Mouse (Mus musculus) lung, postnatal 14 days (tissue): ENCODE measurements around the gene Wwc2.

Experiments
- DNase-seq: peaks from one replicate; pipeline ENCODE4 v3.0.0; 2021

Wwc2 gene

GRCm38 (mm10) chr8:47989211-47989610 lies 1.5 kb downstream of the Wwc2 start:
- no peak for DNase-seq

- no peak for DNase-seq
These were observed 2.6 kb downstream of the Wwc2 start for GRCm38 (mm10) chr8:47988111-47988510.

GRCm38 (mm10) chr8:47985644-47986043 lies 5.1 kb downstream of the Wwc2 start:
- DNase-seq = no peak

- no peak for DNase-seq
These were observed 5.5 kb downstream of the Wwc2 start for GRCm38 (mm10) chr8:47985243-47985642.

DNA sequence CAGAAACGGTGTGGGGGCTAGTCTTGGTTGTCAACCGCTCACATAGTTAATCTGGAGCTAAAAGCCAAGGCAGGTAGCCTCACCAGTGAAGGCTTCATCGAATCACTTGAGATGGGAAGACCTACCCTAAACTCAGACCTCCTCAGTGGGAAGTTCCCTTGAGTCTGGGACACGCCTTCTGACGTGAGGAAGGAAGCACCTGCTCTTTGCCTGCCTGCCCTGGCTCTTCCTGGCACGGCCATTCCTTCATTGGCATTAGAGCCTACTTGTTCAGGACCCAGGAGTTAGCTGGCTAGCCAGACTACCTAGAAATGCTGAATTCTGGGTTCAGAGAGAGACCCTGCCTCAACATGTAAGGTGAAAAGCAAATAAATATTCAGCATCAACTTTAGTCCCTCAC lies 9.6 kb downstream of the Wwc2 start:
- DNase-seq = no peak

- no peak for DNase-seq
These were observed 10.8 kb downstream of the Wwc2 start for GRCm38 (mm10) chr8:47979876-47980275.

DNA sequence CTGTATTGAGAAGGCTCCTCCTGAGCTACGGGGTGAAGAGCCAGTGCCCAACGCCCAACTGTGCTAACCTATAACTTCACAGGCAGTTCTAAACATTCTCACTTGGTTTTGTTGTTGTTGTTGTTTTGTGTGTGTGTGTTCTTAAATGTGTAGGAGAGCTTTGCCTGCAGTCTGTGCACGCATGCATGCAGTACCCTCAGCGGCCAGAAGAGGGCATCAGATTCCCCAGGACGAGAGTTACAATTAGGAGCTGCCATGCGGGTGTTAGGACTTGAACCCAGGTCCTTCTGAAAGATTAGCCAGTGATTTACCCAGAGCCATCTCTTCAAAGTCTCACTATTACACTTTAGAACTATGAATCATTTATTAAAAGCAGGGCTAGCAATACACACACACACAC lies 12.0 kb downstream of the Wwc2 start:
- peak; percentile 46 for DNase-seq

GRCm38 (mm10) chr8:47974963-47975314 lies 15.8 kb downstream of the Wwc2 start:
- DNase-seq = no peak

DNA sequence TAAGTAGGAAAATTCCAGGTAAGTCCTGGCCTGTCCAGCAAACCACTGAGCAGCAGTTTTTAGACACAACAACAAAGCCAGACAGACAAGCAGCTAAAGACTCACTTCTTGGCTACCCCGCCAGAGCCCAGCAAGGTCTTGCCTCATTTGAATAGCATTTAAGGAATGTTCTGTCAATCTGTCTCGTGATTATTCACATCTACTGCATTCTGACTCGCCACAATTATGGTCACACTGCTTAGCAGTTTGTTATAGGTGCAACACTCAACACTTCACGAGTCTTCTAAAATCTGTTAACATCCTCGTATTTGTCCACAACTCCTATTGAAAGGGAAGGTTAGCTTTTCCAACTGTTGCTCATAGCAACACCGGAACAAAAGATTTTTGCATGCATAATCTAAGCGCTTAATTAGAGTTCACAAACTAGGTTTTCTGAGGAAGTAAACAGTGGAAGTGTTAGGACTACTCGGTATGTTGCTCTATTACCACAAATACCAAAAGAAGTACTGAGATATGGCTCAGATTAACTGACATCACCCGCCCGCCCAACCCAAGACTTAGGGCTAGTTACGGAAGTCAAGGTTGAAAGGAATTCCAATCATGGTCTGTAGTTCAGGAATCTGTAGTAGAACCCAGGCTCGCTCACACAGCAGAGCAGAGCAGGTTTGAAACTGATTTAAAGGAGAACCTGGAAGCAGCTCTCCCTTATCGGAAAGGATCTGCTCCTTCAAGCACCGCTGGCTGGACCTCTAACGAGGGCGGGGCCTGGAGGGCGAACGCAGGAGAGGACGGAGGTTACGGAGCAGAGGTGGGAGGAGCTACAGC lies 16.4 kb downstream of the Wwc2 start:
- peak; percentile 69 for DNase-seq

DNA sequence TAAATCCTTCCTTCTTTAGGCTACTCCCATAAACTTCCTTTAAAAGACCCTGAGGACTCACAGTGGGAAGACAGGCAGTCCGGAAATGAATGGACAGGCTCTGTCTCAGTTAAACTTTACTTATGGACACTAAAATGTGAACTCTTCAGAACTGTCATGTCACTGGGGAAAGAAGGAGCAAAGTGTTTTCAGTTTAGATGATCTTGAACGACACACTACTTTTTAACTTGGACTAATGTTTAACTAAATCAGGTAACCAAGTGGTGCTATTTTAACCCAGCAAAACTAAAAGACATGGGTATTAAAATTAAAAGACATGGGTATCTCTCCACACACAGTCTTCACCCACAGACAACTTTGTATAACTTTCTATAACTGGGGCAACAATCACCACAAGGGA lies 19.6 kb downstream of the Wwc2 start:
- DNase-seq = no peak

GRCm38 (mm10) chr8:47970576-47970975 lies 20.1 kb downstream of the Wwc2 start:
- no peak for DNase-seq

- no peak for DNase-seq
These were observed 23.4 kb downstream of the Wwc2 start for GRCm38 (mm10) chr8:47967045-47967920.

DNA sequence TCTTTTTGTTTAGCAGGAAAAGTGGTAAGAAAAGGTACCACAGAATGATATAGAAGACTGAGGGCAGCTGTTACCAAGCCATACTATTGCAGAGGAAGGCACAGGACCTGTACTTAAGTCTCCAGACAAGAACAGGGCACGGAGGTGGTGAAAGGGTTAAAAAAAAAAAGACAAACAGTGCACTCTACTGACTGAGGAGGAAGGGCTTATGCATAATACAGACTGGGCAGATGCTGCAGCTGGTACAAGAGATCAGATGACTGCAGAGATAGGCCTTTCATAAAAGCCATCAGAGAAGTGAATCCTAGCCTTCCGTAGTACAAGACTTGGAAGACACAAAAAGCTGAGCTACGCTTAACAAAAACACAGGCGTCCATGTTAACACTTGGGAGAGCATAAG lies 28.2 kb downstream of the Wwc2 start:
- no peak for DNase-seq

GRCm38 (mm10) chr8:47962005-47962404 lies 28.7 kb downstream of the Wwc2 start:
- peak; percentile 69 for DNase-seq

DNA sequence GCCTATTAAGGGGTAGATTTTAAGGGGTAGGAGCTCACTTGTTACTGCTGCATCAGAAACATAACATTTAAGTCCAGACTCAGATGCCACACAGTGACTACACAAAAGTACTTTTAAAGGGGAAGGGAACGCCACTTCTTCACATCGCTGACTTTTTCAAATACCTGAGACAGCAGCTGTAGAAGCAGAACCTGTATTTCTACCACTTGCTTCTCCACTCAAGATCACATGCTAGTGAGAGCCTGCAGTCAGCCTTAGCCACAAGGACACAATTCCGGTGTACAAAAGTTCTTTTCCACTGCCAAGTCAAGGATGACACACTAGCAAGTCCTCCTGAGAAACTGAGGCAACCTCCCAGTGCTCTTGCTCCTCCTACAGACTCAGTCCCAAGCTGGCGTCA lies 33.2 kb downstream of the Wwc2 start:
- no peak for DNase-seq

GRCm38 (mm10) chr8:47951380-47951932 lies 39.3 kb downstream of the Wwc2 start:
- DNase-seq = peak; percentile 68

DNA sequence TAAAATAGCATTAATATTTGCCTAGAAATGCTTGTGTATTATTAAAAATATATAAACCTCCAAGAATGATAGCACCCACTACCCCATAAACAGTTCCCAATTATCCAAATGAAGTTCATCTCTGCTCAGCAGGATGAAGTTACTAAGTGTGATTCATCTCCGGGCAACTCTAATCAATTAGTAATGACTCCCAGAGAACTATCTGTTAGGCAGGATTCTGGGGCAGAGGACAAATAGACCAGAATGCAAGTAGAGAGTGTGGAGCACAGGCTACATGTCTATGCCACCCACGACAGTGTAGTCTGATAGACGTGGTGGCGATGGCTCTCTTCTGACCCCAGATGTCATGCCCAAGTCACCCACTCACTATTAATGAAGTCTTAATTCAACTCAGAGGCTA lies 41.9 kb downstream of the Wwc2 start:
- DNase-seq = no peak

- DNase-seq = no peak
These were observed 42.8 kb downstream of the Wwc2 start for GRCm38 (mm10) chr8:47947672-47948618.

DNA sequence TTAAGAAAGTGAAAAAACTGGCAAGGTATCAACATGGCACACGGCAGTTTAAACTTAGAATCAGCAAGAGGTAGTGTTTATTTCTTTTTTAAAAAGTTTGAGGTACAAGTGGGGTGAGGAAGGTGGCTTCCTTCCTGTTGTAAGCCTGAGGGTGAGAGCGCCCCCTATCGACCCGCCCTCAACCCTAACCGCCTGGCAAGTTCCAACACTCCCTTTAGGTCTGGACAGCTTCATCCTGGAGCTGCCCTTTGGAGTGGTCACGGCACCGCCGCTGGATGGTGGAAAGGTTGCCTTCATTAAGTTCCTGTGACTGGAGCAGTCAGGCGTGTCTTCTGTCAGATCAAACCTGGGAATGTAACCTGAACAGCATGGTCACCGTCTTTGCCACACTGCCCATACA lies 47.7 kb downstream of the Wwc2 start:
- DNase-seq = peak; percentile 47

DNA sequence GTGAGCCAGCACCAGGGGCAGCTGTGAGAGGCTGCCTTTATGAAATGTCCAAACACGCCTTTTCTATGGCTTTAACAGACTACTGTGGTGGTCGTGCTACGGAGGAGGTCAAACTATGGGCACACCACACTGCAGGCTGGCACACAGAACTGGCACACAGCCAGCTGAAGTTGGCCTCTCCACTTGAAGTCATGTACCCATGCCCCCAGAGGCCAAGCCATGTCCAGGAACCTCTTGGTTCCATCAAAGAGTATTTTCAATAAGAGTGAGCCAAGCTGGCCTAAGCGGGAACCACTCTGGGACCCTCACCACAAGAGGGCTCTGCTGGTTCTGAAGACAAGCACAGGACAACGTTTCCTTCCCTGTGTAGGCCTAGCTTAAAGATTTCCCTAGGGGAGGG lies 49.7 kb downstream of the Wwc2 start:
- DNase-seq = peak; percentile 56

GRCm38 (mm10) chr8:47939933-47940870 lies 50.5 kb downstream of the Wwc2 start:
- no peak for DNase-seq
